Mouse (Mus musculus) erythroblast, adult 5-6 weeks (primary cell): ENCODE results near the gene Kdm4b. TPM values are rescaled to one million over a fixed set of nuclear protein-coding genes. Genes with fewer than 3 reads are reported as not detected.

Source experiments
- ATAC-seq: replicated peaks from 2 replicates; pipeline ENCODE4 v1.8.0; 2016; ENCODE audit warnings: moderate number of reproducible peaks, mild to moderate bottlenecking, moderate TSS enrichment, inconsistent platforms; ENCODE audit not compliant: poor library complexity, low FRiP score, severe bottlenecking
- total RNA-seq, 2 experiments: library from RNA; stranded (forward) in 1 of 2; stranded (reverse) in 1 of 2; fragments of 150-400 nt in 1 of 2; fragments of 200-764, 138-1000 nt in 1 of 2; gene quantifications; 2 replicates each; pipeline versions ENCODE4 v1.2.3 to v1.2.4; 2015 to 2017; ENCODE audit warnings: low replicate concordance in 2 of 2

The Kdm4b gene
- total RNA-seq, 2 experiments from 2014 or later = 1.7 to 3.5 TPM

DNA sequence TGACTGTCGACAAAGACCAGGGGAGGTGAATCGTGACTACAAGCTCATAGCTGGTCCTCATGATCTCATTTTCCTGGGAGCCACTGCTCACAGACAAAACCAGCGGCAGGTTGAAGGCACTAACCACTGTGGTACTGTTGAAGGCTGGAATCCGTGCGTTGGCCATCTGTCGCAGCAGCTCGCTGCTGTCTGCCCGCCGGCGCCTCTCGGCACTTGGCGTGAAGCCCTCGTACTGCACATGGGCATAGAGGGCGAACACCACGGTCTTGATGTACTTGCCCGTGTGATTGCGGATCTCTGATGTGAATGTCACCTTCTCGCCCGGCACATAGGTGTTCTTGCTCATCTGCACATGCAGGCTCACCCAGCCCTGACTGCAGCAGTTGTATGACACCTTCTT lies 31.6 kb upstream of the Kdm4b start:
- no peak for ATAC-seq

DNA sequence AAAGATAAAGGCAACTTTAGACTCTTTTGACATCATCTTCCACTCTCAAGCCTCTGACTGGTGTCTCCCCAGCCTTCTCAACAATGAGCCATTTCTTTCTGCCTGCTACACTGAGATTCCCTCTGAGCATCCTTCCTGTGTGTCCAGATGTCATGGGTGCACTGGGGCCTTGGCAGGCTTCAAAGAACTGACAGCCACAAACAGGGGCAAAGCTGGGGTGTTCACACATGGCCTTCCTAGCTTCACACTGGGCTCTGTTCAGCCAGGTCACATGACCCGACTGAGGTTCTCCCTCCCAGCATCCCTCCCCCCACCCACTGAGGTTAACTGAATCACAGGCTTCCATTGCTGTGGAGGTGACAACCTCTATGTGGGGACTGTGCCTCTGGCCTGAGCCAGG lies 29.7 kb upstream of the Kdm4b start:
- ATAC-seq = no peak

DNA sequence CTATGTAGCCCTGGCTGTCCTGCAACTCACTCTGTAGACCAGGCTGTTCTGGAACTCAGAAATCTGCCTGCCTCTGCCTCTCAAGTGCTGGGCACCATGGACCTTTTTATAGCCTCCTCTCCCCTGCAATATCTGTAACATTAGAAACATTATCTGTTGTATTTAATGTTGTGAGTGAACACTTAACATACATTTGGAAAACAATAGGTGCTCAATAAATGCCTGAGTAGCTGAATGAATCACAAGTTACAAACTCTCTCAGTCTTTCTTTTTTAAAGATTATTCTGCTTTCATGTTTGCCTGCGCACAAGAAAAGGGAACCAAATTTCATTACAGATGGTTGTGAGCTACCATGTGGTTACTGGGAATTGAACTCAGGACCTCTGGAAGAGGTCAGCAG lies 27.6 kb upstream of the Kdm4b start:
- no peak for ATAC-seq

DNA sequence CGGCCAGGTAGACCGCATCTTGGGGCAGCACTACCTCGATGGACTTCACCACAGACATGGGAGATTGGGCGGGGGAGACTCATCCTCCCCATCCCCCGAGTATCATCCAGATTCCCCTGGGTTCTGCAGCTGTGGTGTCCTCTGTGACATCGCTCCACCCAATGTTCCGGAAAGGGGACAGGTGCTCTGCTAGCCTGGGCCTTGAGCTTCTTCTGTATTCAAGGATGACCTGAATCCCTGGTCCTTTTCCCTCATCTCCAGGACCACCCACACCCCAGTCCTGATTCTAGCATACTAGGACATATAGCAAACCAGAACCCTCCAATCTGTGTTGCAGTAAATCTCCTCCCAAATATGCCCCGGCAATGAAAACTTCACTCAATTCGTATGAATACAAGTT lies 25.7 kb upstream of the Kdm4b start, which contains the start of gene Arrdc5:
Gene Arrdc5, minus strand, starts transcription at position 101 of the 400 bp plus-strand sequence.
- no peak for ATAC-seq

DNA sequence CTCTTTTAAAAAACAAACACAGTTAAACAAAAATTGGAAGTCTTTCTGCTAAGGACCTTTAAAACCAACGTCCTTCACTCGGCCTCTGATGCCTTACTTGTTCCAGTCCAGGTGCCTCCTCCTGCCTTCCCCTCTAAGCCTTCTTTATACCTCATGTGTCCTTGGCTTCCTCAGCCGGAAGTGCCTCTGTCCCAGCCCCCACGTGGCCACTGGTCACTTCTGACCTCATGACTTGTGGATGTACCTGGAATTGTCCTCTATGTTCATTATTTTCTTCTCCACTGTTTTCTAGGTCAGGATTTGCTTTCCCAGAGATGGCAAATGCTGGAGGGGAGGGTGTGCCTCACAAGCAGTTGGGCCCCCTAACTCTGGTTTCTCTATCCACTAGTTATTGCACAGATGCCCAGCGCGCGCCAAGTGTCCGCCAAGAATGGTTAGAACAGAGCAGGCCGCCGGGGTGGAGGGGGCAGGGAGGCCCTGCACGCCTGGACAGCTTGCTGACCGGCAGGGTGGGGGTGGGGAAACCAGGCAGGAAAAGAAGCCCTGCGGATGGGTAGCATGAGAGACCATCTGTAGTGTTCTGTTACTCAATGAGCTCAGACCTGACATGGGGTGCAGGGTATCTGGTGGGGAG lies 23.4 kb upstream of the Kdm4b start:
- no peak for ATAC-seq

DNA sequence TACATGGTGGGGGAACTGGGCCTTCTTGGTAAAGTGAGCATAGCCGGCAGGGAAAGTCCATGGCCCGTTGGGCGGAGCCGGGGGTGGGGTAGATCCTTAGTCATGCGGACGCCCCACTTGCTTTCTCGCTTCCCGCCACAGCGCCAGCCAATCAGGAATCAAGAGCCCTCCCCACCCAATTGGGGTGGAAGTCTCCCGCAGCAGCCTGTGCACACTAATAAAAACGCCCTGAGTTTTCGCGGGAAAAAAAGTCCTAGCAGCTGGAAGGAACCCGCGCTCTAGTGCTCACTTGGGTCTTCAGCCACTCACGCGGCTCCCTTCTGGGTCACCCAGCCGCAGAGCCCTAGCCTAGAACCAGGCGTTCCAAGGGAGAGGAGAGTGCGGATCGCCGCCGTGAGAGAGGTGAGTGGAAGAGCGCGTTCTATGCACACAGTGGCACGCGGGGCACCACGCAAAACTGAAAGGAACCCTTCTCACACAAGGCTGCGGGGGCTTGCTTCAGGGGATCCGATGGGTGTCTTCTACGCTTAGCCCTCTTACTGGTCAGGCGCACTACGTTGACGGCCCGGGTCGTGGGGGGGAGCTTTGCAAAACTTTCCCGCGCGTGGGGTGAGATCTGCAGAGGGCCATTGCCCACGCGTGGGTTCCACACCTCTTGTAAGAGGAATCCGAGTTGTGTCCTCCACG lies 22.6 kb upstream of the Kdm4b start, which contains the start of gene Uhrf1:
Gene Uhrf1, plus strand, starts transcription at position 162 of the 687 bp plus-strand sequence.
- ATAC-seq = peak; percentile 80

DNA sequence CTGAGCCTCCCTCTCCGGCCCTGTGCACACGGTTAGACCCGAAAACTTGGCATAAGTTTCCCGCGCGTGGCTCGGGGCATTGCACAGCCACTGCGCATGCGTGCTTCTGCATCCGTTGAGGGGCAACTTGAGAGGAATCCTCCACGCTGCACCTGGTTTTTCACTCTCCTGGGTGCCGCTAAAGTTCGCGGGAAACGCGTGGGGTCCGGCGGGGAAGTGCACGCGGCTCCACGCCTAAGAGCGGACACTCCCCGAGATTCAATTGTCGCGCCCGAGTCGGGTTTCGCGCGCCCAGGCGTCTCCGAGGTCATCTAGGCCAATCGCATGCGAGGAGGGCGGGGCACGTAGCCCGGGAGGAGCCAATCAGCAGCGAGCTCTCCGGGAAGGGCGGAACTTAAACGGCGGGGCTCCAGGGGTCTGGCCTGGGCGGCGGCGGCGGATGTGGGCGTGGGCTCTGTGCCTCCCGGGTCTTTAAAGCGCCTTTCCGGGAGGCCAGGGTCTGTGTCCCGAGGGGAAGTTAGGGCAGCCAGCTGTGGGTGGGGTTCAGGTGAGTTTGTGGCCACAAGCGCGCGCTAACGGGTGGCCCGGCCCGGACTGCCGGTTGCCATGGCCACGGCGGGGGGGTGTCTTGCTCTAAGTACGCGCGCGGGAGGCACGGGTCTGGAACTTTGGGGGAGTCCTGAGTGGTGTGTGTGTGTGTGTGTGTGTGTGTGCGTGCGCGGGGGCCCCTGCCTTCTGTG lies 21.8 kb upstream of the Kdm4b start:
- peak; percentile 84 for ATAC-seq

DNA sequence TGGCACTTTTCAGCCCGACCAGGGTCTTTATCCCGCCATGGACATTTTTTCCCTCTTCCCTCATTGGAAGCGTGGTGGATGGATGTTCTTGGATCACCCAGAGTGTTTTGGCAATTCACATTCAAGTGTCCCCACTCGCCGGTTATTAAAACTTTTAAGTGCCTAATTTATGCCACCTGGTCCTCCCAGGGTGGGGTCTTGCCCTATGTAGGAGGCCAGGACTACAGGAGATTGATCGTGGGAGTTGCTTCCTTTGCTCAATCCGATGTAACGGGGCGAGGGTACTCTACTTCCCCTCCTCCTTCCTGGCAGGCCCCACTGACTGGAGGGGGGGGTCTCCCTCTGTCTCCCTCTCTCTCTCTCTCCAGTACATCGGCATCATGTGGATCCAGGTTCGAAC lies 21.1 kb upstream of the Kdm4b start:
- no peak for ATAC-seq

DNA sequence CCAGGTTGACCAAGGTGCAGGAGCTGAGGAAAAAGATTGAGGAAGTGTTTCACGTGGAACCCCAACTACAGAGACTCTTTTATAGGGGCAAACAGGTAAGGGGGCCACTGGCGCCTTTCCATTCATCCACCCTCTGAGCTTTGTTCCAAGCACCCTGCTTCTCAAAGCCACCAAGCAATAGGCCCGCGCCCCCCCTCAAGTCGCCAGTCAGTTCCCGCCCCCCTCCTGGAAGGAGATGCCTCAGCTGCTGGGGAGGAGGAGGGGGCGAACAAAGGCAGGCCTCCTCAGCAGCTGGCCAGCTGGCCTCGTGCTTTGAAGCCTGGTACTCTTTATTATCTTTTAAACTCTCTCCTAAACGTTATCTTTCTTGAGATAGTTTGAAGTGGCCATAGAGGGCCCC lies 20.7 kb upstream of the Kdm4b start:
- ATAC-seq = no peak

DNA sequence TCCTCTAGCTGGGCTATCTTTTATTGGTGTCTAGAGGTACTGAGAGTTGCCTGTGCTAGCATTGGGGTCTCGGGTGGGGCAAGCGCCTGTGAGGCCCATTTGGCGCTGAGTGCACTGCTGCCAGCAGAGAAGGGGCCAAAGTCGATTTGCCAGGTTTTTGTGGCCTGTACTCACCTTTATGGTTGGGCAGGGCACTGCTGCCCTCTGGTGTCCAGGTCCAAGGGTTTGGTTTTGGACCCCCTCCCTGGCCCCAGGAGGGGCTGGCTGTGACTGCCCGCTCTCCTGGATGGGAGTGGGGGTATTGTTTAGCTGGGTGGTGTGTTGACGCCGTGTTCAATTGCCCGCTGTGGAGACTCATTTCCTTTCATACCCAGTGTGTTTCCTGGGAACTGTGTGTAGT lies 20.0 kb upstream of the Kdm4b start:
- ATAC-seq = no peak

DNA sequence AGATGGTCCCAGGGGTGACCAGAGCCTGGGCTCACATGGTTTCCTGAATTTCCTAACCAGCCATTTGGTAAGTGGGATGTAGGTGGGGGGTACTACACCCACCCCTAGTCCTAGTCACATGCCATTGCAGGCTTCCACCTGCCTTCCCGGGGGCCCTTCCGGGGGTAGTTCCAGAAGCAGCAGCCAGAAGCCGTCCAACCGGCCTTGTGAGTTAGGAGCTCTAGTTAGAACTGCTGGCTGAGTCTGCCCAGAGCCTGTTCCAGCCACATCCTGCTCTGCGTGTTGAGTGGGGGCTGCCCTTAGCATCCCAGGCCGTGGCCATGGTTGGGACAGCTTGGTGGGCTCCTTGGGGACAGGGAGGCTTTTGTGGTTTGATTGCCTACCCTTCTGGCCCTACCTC lies 17.8 kb upstream of the Kdm4b start:
- no peak for ATAC-seq

DNA sequence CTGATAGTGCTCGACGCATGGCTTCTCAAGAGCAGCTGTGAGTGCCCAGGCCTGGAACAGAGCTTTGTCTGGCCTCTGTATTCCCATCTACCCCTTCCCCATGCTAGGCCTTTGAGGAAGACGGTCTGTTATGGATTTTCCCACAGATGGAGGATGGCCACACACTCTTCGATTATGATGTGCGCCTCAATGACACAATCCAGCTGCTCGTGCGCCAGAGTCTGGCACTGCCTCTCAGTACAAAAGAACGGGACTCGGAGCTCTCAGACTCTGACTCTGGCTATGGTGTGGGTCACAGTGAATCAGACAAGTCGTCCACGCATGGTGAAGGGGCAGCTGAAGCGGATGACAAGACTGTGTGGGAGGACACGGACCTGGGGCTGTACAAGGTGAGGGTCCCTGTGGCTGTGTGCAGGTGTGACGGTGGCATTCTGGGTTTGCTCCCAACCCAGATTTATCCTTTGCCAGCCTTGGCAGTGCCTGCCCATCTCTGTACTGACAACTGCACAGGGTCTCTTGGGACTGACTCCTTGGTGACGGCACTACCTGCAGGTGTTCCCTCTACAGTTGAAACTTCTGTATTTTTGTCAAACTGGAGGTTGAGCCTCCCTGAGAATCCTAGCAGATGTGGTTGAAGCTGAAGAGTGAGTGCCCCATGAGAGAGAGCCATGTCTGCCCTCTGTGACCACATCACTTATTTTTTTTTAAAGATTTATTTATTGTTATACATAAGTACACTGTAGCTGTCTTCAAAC lies 16.5 kb upstream of the Kdm4b start:
- no peak for ATAC-seq

DNA sequence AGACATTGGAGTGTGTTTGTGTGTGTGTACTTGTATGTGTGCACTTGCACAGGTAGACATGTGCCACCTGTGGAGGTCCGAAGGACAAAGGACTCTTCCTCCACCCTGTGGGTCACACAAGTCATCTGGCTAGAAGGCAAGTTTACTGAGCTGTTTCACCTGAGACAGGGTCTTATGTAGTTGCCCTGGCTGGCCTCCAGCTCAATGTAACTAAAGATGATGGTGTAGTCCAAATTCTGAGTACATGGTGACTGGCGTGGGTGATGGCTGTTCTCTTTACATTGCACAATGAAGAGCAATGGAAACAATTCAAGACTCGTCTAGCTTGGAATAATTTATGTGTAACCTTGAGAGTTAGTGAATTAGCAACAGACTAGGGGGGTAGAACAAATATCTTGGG lies 1.4 kb upstream of the Kdm4b start:
- no peak for ATAC-seq

DNA sequence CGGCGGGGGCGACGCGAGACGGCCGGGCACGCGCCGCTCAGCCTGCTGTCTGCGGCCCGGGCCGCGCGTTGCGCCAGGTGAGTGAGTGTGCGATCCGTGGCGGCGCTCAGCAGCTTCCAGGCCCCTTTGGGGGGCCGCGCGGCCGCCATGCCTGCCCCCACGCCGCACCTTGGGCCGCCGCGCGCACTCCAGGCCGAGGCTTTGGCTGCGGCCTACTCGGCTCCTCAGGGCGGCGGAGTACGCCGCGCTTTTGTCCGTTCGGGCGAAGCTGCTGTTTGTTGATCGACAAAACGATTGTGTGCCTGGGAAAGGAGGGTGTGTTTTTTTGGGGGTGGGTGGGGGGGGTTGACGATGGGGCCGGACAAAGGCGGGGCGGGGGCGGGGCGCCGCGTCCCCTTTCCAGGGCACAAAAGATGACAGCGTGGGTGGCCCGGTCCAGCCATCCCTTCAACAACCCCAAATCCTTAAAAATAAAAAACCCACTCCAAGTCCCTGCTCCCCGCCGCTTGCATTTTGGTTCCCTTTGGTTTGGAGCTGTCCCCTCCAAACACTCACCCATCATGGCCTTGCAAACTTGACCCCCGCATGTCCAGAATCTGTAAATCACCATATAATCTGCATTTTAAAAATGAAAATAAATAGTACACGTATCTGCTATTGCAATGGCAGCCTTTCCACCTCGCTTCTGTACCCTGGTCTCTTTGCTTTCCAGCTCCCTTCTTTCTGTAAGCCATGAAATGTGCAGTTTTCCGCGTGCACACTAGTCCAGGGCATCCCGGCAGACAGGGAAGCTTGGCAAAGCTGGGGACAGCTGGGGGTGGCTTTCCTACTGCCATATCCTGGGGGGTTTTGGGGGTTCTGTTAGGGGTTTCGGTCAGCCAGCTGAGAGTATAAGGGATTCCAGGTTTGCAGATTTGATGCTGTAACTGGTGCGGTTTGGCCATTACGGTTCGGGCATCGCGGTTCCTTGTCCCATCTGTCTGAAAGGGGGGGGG lies 588 bp downstream of the Kdm4b start:
- ATAC-seq = peak; percentile 8; the same call in 1 of the 2 replicates

DNA sequence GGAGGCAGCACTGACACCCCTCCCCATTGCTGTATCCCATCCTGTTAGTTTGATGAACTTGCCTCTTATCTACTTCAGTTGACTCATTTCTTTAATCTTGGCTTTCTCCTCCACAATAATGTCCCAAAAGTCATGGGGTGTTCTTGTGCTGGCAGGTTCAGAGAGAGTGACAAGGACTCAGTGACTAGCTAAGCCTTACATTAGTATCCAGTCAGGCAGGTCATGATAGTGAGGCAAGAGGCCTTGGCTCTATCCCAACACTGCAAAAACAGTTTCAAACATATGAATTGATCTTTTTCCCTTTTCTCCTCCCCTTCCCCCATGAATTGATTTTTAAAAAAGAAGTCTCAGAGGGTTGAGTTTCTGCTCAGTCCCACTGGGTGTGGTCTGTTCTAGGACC lies 3.4 kb downstream of the Kdm4b start:
- ATAC-seq = no peak

DNA sequence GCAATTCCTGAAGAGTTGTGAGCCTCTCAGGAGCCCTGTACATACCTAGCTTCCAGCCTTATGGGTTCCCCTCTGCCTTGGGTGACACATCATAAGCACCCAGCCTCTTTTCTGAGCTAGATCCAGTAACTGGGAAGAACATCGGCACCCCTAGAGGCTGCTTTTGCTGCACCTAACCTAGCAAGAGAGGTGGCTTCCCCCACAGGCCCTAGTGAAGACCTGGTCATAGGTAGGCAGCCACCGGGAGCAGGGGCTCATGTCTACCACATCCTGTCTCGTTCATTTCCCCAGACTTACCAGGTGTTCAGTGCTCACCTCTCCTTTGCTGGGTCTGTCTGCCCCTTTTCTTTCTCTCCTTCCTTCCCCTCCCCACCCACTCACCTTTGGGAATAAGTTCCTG lies 4.5 kb downstream of the Kdm4b start:
- no peak for ATAC-seq

DNA sequence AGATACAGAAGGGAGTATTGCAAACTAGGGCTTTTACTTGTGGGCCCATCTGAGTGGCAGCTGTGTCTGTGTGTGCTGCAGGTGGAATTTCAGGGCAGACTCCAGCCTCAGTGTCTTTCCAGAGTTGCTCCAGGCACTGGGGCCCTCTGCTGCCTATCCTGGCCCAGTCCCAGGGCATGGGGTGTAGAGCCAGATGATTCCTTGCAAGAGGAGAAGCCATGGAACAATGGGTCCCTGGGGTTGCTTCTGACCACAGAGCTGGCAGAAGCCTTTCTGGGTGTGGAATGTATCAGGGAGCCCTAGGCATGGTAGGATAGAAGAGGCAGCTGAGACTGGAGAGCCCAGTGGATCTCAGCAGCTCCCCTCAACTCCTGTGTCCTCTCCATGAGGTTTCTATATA lies 5.4 kb downstream of the Kdm4b start:
- ATAC-seq = no peak

DNA sequence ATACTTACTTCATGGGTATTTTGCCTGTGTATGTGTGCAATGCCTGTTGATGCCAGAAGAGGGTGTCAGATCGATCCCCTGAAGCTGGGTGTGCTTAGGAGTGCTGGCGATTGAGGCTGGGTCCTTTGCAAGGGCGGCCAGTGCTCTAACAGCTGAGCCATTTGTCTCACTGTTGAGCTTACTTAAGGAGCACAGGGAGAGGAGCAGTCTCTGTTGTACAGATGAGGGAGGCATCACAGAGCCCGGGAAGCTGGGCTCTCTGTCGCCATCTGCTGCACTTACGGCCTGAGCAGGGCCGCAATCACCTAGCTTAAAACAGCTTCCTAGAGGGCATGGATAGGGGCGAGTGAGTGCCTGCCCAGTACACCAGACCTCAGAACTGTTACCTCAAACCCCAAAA lies 7.1 kb downstream of the Kdm4b start:
- no peak for ATAC-seq

DNA sequence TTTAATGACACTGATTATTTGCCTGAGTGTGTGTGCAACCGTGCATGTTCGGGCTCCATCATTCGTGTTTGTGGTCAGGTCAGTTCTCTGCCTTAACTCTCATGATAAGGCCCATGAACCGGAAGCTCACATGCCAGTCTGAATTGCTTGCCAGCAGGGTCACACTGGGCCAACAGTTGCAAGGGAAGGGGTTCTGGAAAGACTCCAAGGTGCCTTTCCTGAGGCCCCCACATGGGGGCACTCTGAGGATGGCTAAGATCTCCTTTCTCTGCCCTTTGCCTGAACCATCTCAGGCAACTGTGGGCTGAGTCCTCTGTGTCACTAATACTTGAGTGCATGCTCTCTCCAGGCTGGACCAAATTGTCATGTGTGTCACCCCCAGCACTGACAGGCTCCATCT lies 11.3 kb downstream of the Kdm4b start:
- ATAC-seq = no peak
